Mouse (Mus musculus) intestine, embryonic 14.5 days (tissue): ENCODE results near the gene Farsa. TPM values are rescaled to one million over a fixed set of nuclear protein-coding genes. Genes with fewer than 3 reads are reported as not detected.

ENCODE experiments used
- ATAC-seq: fragments of 200-750 bp; cut with Nextera tagmentation; replicated peaks from 2 replicates; pipeline ENCODE4 v1.8.0; 2017; ENCODE audit warnings: low read depth, moderate number of reproducible peaks, moderate TSS enrichment, moderate library complexity; ENCODE audit not compliant: low FRiP score, low TSS enrichment
- DNase-seq: peaks from one replicate; pipeline ENCODE4 v3.0.0-alpha.2; 2018; ENCODE audit warnings: low spot score
- H3K27ac ChIP-seq: fragments of 300-500 bp; sonication (generic); 2 replicates; pipeline ENCODE4 v1.5.1; 2014; ENCODE audit warnings: low read depth, mild to moderate bottlenecking, control low read depth
- H3K27me3 ChIP-seq: fragments of 300-500 bp; sonication (generic); replicated peaks from 2 replicates; pipeline ENCODE4 v1.6.1; 2014; ENCODE audit warnings: low read length, control low read depth; ENCODE audit not compliant: control insufficient read depth, insufficient read depth
- H3K36me3 ChIP-seq: fragments of 300-500 bp; sonication (generic); 2 replicates; pipeline ENCODE4 v1.6.1; 2014; ENCODE audit warnings: low read length, control low read depth; ENCODE audit not compliant: control insufficient read depth, insufficient read depth
- H3K4me1 ChIP-seq: fragments of 300-500 bp; sonication (generic); replicated peaks from 2 replicates; pipeline ENCODE4 v1.6.1; 2014; ENCODE audit warnings: low read length, control low read depth, mixed read lengths; ENCODE audit not compliant: control insufficient read depth, insufficient read depth
- H3K4me2 ChIP-seq: fragments of 300-500 bp; sonication (generic); 2 replicates; pipeline ENCODE4 v1.6.1; 2014; ENCODE audit warnings: low read length
- H3K4me3 ChIP-seq: fragments of 300-500 bp; sonication (generic); 2 replicates; pipeline ENCODE4 v1.5.1; 2014; ENCODE audit warnings: low read depth, low read length, control low read depth, mixed read lengths
- H3K9ac ChIP-seq: fragments of 300-500 bp; sonication (generic); 2 replicates; pipeline ENCODE4 v1.6.1; 2014; ENCODE audit warnings: mild to moderate bottlenecking, low read length
- H3K9me3 ChIP-seq: fragments of 300-500 bp; sonication (generic); 2 replicates; pipeline ENCODE4 v1.6.1; 2016; ENCODE audit warnings: low read length, control low read depth; ENCODE audit not compliant: control insufficient read depth
- WGBS: fragments of 180-500 bp; shearing (Covaris S2); extraction: QIAGEN DNeasy Blood & Tissue Kit; methylation state at CpG from one replicate; pipeline ENCODE4 v1.1.7; 2014; 5-methylcytosine and 5-hydroxymethylcytosine counted together
- polyA plus RNA-seq: library from polyadenylated mRNA; unstranded; fragments of >200 nt; fragmentation: Nextera tagmentation; extraction: Ambion mirVana; gene quantifications from 2 replicates; pipeline ENCODE4 v1.2.1, GENCODE M21; 2014

The Farsa gene
- polyA plus RNA-seq, 1 experiment from 2014 or later, result 89.0 TPM

GRCm38 (mm10) chr8:84839411-84839810 is 17.4 kb upstream of the Farsa start:
- H3K4me3 ChIP-seq, result peak overlapping the region; percentile 90
- H3K9me3 ChIP-seq, result no peaks in the 10 kb centered on the region
- peaks cover 33% of the 10 kb centered on the region for H3K4me1 ChIP-seq
- peaks cover 78% of the 10 kb centered on the region for H3K36me3 ChIP-seq
- H3K9ac ChIP-seq, result peak overlapping the region; percentile 94
- ATAC-seq (no peak), DNase-seq (no peak)
- WGBS, result 94% methylated on average over 2 of the region's 2 CpGs
- H3K27me3 ChIP-seq, result no peaks in the 10 kb centered on the region
- peak overlapping the region; percentile 78 for H3K4me2 ChIP-seq
- H3K27ac ChIP-seq, result peak overlapping the region; percentile 84; the same call in 1 of the 2 replicates

GRCm38 (mm10) chr8:84839875-84840247 is 16.9 kb upstream of the Farsa start:
- H3K9ac ChIP-seq, result peak overlapping the region; percentile 94
- WGBS, result 1% methylated on average over 7 of the region's 7 CpGs
- peak overlapping the region; percentile 78 for H3K4me2 ChIP-seq
- peak overlapping the region; percentile 90 for H3K4me3 ChIP-seq
- no peaks in the 10 kb centered on the region for H3K9me3 ChIP-seq
- H3K27ac ChIP-seq, result peak overlapping the region; percentile 84
- H3K27me3 ChIP-seq, result no peaks in the 10 kb centered on the region
- ATAC-seq, result no peak
- peaks cover 33% of the 10 kb centered on the region for H3K4me1 ChIP-seq
- no peak for DNase-seq
- peaks cover 78% of the 10 kb centered on the region for H3K36me3 ChIP-seq

- H3K36me3 ChIP-seq, result peaks cover 78% of the 10 kb centered on the region
- DNase-seq, result peak; percentile 92
- no peaks in the 10 kb centered on the region for H3K9me3 ChIP-seq
- H3K27ac ChIP-seq, result peak within 1 kb of the TSS; percentile 84
- no peaks in the 10 kb centered on the region for H3K27me3 ChIP-seq
- H3K4me3 ChIP-seq, result peak within 1 kb of the TSS; percentile 90
- peak; percentile 94 for ATAC-seq
- peaks cover 33% of the 10 kb centered on the region for H3K4me1 ChIP-seq
- H3K4me2 ChIP-seq, result peak within 1 kb of the TSS; percentile 78
- peak within 1 kb of the TSS; percentile 94 for H3K9ac ChIP-seq
- WGBS, result 1% methylated on average over 55 of the region's 55 CpGs
These were observed 16.4 kb upstream of the Farsa start, which contains the start of gene Rad23a for GRCm38 (mm10) chr8:84840248-84840999. Rad23a (minus strand) TSS chr8:84840665.

- Histone ChIP-seq H3K4me2 (no peak overlapping the region), H3K4me3 (no peak overlapping the region), H3K27ac (no peak overlapping the region; the same call in 1 of the 2 replicates), H3K27me3 (no peaks in the 10 kb centered on the region), H3K36me3 (peaks cover 70% of the 10 kb centered on the region), H3K9ac (no peak overlapping the region), H3K4me1 (peaks cover 30% of the 10 kb centered on the region), H3K9me3 (no peaks in the 10 kb centered on the region)
- 81% methylated on average over 1 of the region's 1 CpGs for WGBS
- ATAC-seq (no peak), DNase-seq (no peak)
These were observed 15.3 kb upstream of the Farsa start for GRCm38 (mm10) chr8:84841514-84841913.

GRCm38 (mm10) chr8:84844397-84845070 is 12.3 kb upstream of the Farsa start:
- ATAC-seq, result no peak
- Histone ChIP-seq H3K4me1 (peaks cover 34% of the 10 kb centered on the region), H3K4me3 (peak overlapping the region; percentile 99), H3K36me3 (peaks cover 47% of the 10 kb centered on the region), H3K27me3 (no peaks in the 10 kb centered on the region), H3K4me2 (peak overlapping the region; percentile 73), H3K27ac (no peak overlapping the region), H3K9me3 (no peaks in the 10 kb centered on the region), H3K9ac (peak overlapping the region; percentile 99; the same call in 1 of the 2 replicates)
- no peak for DNase-seq
- 81% methylated on average over 9 of the region's 9 CpGs for WGBS

- WGBS, result 12% methylated on average over 12 of the region's 12 CpGs
These were observed 11.3 kb upstream of the Farsa start for GRCm38 (mm10) chr8:84845355-84846093.

GRCm38 (mm10) chr8:84846094-84846721 is 10.6 kb upstream of the Farsa start:
- Histone ChIP-seq H3K36me3 (peaks cover 45% of the 10 kb centered on the region), H3K4me2 (peak overlapping the region; percentile 73), H3K4me1 (peaks cover 33% of the 10 kb centered on the region), H3K27me3 (no peaks in the 10 kb centered on the region), H3K9me3 (no peaks in the 10 kb centered on the region), H3K27ac (peak overlapping the region; percentile 79), H3K4me3 (peak overlapping the region; percentile 99), H3K9ac (peak overlapping the region; percentile 99)
- ATAC-seq, result no peak
- no peak for DNase-seq
- under 1% methylated on average over 30 of the region's 30 CpGs for WGBS

More at GRCm38 (mm10) chr8:84845355-84846093, 11.3 kb upstream of the Farsa start:
- Histone ChIP-seq H3K27ac (peak overlapping the region; percentile 79; the same call in 1 of the 2 replicates), H3K9me3 (no peaks in the 10 kb centered on the region), H3K4me1 (peaks cover 33% of the 10 kb centered on the region), H3K27me3 (no peaks in the 10 kb centered on the region), H3K4me3 (peak overlapping the region; percentile 99), H3K9ac (peak overlapping the region; percentile 99), H3K4me2 (peak overlapping the region; percentile 73), H3K36me3 (peaks cover 47% of the 10 kb centered on the region)
- ATAC-seq, result no peak
- DNase-seq, result peak; percentile 70
